Mouse (Mus musculus): ENCODE measurements around the gene Ces3b.
"Not testable (repeated sequence)": the region's sequence is repeated elsewhere in the genome, so short reads cannot be mapped to it uniquely, and the experiment has no call there.

Ces3b gene

DNA sequence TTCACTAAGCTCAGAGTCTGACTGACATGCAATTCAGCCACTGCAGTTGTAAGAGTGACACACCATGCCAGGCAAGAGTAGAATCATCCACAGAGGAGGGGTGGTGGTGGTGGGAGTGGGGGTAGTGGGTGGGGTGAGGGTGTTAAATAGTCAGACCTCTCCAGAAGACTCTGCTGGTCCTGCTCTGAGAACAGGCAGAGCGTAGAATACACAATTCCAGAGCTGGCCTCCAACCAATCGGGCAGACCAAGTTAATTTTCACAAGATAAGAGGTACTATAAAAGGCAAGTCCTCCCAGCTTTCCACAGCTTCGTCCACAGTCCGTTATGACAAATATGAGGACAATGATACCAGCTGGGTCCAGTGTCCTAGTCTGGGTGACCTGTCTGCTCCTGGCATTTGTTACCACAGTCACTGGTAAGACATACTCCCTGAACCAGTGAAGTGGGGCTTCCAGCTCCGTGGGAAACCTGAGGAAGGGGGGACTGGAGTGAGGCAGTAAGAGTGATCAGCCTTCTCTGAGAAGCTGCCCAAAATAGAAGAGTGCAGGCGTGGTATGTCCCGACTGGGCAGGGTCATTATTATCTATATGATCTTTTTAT lies at the start of gene Ces3b:
Gene Ces3b (plus strand): TSS at position 305 of the 602 bp plus-strand sequence.
- in situ Hi-C loops (cut with MboI; ENCODE audit: low sequenced_read_pairs): no loop called here

DNA sequence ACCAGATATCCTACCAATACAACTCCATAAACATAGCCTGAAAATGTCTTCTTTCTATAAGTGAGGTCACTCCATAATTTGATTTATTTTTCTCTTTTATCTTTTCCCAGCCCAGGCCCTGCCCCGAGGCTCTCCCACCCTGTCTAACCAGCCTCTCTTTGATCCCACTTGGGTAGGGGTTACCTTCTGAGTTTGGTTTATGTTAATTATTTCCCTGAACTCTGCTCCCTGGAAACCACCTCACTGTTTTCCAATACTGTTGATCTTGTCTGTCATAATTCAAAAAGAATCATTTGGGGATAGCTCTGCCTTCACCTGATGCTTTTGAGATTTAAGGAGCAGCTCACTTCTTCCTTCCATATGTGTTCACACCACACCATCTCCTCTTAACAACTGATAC lies 40.0 kb upstream of the Ces3b start:
- in situ Hi-C loops (cut with MboI; ENCODE audit: low sequenced_read_pairs): no loop called here

- in situ Hi-C loops (cut with MboI; ENCODE audit: low sequenced_read_pairs): no loop called here
Measured at GRCm38 (mm10) chr8:105045824-105046401, 37.6 kb upstream of the Ces3b start.

GRCm38 (mm10) chr8:105048371-105048854 lies 35.1 kb upstream of the Ces3b start, which contains the start of gene Ces3a:
Gene Ces3a, plus strand, starts transcription at chr8:105048601.
- in situ Hi-C loops (cut with MboI; ENCODE audit: low sequenced_read_pairs): no loop called here

DNA sequence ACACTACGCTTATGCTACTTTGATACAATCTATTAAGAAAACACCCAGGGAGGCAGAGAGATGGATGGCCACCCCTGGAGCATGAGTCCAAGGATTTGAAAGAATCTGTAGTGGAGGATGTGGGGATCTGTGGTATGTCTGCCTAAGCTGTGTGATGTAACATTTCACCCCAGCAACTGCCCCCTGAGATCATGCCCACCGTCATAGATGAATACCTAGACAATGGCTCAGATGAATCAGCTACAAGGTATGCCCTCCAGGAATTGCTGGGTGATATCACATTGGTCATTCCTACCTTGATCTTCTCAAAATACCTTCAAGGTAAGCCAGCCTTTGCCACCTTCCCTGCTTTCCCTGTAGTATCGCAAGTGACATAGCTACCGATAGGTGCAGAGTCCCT lies 27.3 kb upstream of the Ces3b start:
- in situ Hi-C loops (cut with MboI; ENCODE audit: low sequenced_read_pairs): no loop called here

DNA sequence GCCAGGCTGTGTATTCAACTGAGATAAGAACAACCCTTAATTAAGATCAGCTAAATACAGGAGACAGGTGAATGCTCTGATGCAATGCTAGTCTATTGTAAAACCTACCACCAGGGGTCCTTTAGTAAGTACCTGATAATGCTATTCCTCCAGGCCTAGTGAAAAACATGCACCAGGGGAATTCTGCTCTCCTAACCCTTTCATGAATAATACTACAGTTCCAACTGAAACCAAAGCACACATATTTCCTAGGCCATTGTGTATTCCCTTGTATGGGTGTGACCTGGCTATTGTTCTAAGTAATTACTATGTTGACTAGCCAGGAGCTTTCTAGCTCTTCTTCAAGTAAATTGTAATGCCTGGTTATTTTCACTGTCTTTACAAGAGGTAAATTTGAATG lies 23.5 kb upstream of the Ces3b start:
- in situ Hi-C loops (cut with MboI; ENCODE audit: low sequenced_read_pairs): no loop called here

DNA sequence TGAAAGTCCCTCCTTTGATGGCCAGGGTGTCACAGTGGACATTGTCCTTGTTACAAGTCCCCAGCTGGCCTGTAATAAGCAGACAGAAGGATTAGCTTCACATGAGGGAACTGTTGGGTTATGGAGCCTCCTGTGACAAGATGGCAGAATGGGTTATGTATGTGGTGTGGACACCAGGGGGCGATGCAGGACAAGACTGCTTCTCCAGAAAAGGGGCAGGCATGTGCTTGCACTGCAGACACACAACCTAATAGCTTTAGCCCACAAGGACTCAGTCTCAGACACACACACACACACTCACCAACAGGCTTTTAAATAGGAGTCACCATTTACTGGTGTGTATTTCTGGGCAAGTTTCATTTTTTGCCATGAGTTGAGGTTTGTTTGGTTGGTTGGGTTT lies 16.8 kb upstream of the Ces3b start:
- in situ Hi-C loops (cut with MboI; ENCODE audit: low sequenced_read_pairs): no loop called here

DNA sequence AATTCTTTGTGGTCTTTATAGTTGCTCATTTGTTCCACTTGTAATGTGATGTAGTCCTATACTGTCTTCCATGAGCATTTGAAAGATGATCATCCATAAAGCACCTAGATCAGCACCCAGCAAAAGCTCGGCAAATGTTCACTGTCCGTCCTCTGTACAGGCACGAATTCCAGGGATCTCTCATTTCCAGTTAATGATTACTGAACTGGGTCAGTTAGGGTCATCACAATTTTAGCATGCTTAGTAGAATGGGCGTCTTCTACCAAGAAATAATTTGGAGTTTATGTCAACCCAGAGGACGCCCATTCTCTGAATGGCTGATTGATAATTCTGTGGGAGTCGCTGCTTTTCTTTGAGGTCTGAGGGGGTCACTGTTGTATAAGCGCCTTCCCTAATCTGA lies 15.6 kb upstream of the Ces3b start:
- in situ Hi-C loops (cut with MboI; ENCODE audit: low sequenced_read_pairs): not testable (repeated sequence)

DNA sequence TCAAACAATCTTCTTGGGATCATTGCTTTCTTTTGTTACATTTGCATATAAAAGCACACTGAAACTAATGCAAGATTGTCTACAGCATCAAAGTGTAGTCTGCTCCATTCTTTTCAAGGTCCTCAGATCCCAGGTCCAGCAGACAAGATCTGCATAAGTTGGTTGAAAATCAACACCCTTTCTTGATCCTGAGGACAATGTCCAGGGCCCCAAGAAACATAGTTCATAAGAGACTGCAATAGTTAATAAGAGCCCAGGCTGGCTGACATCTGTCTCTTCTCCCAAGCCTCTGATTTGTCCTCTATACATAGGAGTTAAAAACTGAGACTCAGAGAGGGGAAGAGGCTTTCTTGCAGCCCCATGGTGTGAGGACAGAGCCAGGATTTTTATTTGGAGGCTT lies 14.6 kb upstream of the Ces3b start:
- in situ Hi-C loops (cut with MboI; ENCODE audit: low sequenced_read_pairs): no loop called here

GRCm38 (mm10) chr8:105076601-105077000 lies 7.0 kb upstream of the Ces3b start:
- in situ Hi-C loops (cut with MboI; ENCODE audit: low sequenced_read_pairs): no loop called here

DNA sequence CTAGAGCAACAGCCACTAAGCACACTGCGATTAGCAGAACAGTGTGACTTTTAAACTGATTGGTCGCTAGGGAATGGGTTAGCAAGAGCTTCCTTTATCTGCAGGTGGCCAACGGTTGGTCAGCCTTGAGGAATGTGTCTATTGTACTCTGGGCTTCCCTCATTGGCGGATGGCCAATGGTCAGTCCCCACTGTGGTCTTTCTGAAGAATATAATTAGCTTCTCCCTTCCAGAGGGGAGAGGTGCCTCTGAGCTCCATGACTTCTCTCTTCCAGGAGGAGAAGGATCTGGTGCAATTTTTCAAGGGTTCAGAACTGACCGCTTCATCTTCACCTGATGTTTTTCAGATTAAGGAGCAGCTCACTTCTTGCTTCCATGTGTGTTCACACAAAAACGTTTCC lies 6.5 kb upstream of the Ces3b start:
- in situ Hi-C loops (cut with MboI; ENCODE audit: low sequenced_read_pairs): no loop called here

DNA sequence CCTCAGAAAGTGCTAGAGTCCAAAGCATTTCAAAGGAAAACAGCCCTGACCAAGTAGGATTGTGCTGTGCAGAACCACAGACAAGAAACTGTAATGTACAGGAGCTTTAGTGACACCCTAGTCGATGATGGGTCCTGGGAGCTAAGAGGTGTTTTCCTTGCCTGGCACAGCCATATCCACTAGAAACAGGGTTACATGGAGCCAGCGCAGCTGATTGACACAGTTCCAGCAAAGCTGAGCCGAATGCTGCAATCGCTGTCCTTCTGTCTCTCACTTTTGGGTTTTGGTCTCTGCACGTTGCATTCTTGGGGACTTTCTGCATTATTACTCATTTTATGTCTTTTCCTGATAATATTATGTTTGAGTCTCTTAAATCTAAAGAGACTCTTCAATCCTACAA lies 5.0 kb upstream of the Ces3b start:
- in situ Hi-C loops (cut with MboI; ENCODE audit: low sequenced_read_pairs): no loop called here

DNA sequence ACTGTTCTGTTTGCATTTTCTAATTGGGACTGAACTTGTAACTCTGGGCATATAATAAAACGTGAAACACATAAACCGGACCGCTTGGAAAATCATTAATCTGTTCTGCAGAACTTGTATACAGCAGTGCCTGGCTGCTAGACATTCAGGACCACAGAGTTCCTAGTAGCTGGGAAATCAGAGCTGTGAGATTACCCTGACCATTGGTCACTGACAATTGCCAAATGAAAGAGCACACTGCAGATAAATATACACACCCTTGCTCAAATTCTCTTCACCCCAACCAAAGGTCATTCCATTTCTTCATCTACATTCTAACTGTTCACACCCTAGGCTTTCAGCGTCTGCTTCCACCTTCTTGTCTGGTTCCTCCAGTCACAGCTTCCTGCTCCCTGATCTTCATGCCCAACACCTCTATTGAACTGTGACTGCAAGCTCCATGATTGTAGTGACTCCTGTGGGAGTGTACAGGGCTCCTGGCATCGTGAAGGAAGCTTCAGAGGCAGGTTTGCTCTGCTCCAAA lies 2.7 kb upstream of the Ces3b start:
- in situ Hi-C loops (cut with MboI; ENCODE audit: low sequenced_read_pairs): no loop called here

GRCm38 (mm10) chr8:105088166-105088565 lies 4.6 kb downstream of the Ces3b start:
- in situ Hi-C loops (cut with MboI; ENCODE audit: low sequenced_read_pairs): not testable (repeated sequence)

DNA sequence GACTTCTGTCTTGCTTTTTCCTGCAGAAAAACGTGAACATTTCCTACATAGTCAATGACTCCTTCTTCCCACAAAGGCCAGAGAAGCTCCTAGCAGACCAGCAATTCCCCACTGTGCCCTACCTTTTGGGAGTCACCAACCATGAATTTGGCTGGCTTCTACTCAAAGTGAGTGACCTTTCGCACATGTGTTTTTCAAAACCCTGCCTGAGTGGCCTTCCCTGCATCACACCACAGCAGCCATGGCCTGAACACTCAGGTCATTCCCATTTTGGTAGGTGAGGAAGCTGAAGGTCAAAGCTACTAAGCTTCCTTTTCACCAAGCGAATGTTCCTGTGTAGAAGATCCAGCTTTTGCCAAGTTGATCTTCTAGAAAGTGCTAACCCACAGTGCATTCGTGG lies 5.0 kb downstream of the Ces3b start:
- in situ Hi-C loops (cut with MboI; ENCODE audit: low sequenced_read_pairs): no loop called here

- in situ Hi-C loops (cut with MboI; ENCODE audit: low sequenced_read_pairs): no loop called here
Measured at GRCm38 (mm10) chr8:105093992-105094391, 10.4 kb downstream of the Ces3b start.

DNA sequence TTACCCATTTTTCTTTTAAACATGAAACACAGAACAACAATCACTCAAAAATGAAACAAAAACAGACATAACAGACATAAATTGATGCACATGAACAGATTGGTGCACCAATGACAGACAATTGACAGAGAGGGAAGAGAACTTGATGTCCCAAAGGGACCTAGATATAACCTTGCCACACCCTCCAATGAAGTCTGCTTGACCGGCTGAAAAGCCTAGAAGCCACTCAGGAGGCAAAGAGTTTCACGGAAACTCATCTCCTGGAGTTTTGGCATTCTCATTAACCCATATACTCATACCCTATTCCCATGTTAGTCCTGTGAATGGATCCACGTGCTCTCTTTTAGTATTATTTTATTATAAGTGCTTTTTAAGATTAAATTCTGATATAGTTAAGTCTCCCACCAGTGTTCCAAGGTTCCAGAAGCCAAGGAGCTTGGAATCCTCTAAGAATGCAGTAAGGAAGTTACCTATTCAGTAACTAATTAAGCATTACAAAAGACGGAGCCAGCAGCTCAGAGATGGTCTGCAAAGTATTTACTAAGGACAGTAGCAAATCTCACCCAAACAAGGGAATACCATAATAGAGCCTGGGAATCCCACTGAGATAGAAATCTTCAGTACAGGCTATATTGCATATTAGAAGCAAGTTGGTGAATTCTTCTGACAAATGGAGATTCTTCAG lies 18.7 kb downstream of the Ces3b start:
- in situ Hi-C loops (cut with MboI; ENCODE audit: low sequenced_read_pairs): not testable (repeated sequence)

DNA sequence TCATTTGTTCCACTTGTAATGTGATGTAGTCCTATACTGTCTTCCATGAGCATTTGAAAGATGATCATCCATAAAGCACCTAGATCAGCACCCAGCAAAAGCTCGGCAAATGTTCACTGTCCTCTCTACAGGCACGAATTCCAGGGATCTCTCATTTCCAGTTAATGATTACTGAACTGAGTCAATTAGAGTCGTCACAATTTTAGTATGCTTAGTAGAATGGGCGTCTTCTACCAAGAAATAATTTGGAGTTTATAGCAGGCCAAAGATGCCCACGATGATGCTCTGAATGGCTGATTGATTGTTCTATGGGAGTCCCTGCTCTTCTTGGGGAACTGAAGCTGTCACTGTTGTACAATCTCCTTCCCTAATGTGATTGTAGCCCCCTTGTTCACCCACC lies 20.1 kb downstream of the Ces3b start:
- in situ Hi-C loops (cut with MboI; ENCODE audit: low sequenced_read_pairs): not testable (repeated sequence)

DNA sequence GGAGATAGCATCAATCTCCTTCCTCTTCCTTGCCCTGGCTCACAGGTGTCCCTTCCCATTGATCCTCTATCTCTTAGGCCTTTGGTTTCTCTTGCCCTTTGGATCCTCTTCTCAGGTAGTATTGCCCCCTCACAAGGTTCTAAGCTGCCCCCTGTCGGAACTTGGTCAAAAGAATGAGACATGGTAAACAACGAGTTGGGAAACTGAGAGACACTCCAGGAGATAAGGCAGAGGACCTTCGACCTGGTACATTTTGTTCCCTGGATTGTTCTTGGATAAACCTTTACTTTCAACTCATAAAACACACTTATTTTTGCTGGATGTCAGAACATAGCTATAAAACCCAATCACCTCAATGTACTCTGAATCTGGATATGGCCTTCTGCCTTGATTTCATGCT lies 20.7 kb downstream of the Ces3b start:
- in situ Hi-C loops (cut with MboI; ENCODE audit: low sequenced_read_pairs): no loop called here

DNA sequence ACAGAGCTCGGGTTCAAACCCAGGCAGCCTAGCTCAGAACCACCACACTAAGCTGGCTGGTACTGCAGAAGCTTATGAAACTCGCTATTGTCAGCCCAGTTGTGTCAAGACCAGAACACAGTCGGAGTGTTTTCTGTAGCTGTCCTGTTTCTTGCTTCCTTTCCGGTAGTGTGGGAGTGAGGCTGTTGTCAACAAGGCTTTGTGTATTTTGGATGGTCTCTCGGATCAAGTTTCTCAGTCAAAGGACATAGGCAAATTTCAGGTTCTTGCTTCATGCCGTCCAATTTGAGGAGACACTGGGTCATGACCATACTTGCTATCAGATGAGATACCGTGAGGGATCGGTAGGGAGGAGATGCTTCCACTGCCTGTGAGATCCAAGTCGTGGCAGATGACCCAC lies 46.3 kb downstream of the Ces3b start:
- in situ Hi-C loops (cut with MboI; ENCODE audit: low sequenced_read_pairs): no loop called here

- in situ Hi-C loops (cut with MboI; ENCODE audit: low sequenced_read_pairs): no loop called here
Measured at GRCm38 (mm10) chr8:105131509-105131908, 48.0 kb downstream of the Ces3b start, which contains the start of gene Ces4a. Gene Ces4a, plus strand, starts transcription at chr8:105131800.

DNA sequence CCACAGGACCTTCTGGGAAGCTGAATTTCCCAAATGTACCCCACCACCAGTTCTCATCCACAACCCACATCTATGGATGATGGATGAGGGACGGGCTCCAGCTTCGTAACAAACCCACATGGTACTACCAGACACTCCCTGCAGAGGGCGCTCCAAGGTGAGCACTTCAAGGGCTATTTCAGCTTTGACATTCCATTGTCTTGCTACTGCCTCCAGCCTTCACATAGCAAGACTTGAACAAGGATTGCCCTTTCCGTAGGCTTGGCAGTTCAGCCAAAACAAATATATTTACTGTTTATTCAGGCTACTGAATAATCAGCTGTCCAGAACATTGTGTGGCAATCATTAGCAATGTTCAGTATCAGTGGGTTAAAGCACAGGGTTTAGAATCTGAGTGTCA lies 54.9 kb downstream of the Ces3b start:
- in situ Hi-C loops (cut with MboI; ENCODE audit: low sequenced_read_pairs): no loop called here
